Mouse (Mus musculus): ENCODE data around the gene Rpl5. TPM values are rescaled to one million over a fixed set of nuclear protein-coding genes. Genes with fewer than 3 reads are reported as not detected.

Rpl5 gene
- polyA plus RNA-seq, 1 experiment = 161 TPM

GRCm38 (mm10) chr5:107863971-107864370, 36.3 kb upstream of the Rpl5 start:
- TF ChIP-seq USF1 (IDR thresholded peaks at IDR 0.05; ENCODE audit: low read depth) (no peak), MYOD1 (IDR thresholded peaks at IDR 0.05; ENCODE audit: control insufficient read depth, insufficient read length, low read depth) (no peak), MAX (IDR thresholded peaks at IDR 0.05) (no peak), FOSL1 (IDR thresholded peaks at IDR 0.05; ENCODE audit: insufficient read depth, low read length, poor library complexity, severe bottlenecking) (no peak), MYOG (IDR thresholded peaks at IDR 0.05; ENCODE audit: control insufficient read depth, extremely low read depth, insufficient read length) (no peak), CTCF (IDR thresholded peaks at IDR 0.05; ENCODE audit: control insufficient read depth, insufficient read depth, insufficient read length) (no peak), CEBPB (IDR thresholded peaks at IDR 0.05; ENCODE audit: low read depth) (no peak)
- H3K79me3 ChIP-seq (ENCODE audit: low read depth) = peaks cover 78% of the 10 kb centered on the region
- no peaks in the 10 kb centered on the region for H3K27me3 ChIP-seq (ENCODE audit: control insufficient read depth, insufficient read depth, insufficient read length)
- H3ac ChIP-seq (ENCODE audit: control insufficient read depth, insufficient read length, low read depth) = no peak overlapping the region
- peaks cover 94% of the 10 kb centered on the region for H3K79me2 ChIP-seq (ENCODE audit: control insufficient read depth, insufficient read depth)
- no peaks in the 10 kb centered on the region for H3K36me3 ChIP-seq (ENCODE audit: control insufficient read depth, insufficient read depth)
- H3K4me3 ChIP-seq (ENCODE audit: insufficient read depth, poor library complexity, severe bottlenecking) = no peak overlapping the region

- peaks cover 61% of the 10 kb centered on the region for H3K79me3 ChIP-seq (ENCODE audit: low read depth)
- peaks cover 70% of the 10 kb centered on the region for H3K79me2 ChIP-seq (ENCODE audit: control insufficient read depth, insufficient read depth)
- H3ac ChIP-seq (ENCODE audit: control insufficient read depth, insufficient read length, low read depth) = no peak overlapping the region
- H3K36me3 ChIP-seq (ENCODE audit: control insufficient read depth, insufficient read depth) = no peaks in the 10 kb centered on the region
- H3K4me3 ChIP-seq (ENCODE audit: insufficient read depth, poor library complexity, severe bottlenecking) = no peak overlapping the region
- TF ChIP-seq MAX (IDR thresholded peaks at IDR 0.05) (no peak), MYOG (IDR thresholded peaks at IDR 0.05; ENCODE audit: control insufficient read depth, extremely low read depth, insufficient read length) (no peak), FOSL1 (IDR thresholded peaks at IDR 0.05; ENCODE audit: insufficient read depth, low read length, poor library complexity, severe bottlenecking) (no peak), CEBPB (IDR thresholded peaks at IDR 0.05; ENCODE audit: low read depth) (no peak), CTCF (IDR thresholded peaks at IDR 0.05; ENCODE audit: control insufficient read depth, insufficient read depth, insufficient read length) (no peak), USF1 (IDR thresholded peaks at IDR 0.05; ENCODE audit: low read depth) (no peak), MYOD1 (IDR thresholded peaks at IDR 0.05; ENCODE audit: control insufficient read depth, insufficient read length, low read depth) (no peak)
- no peaks in the 10 kb centered on the region for H3K27me3 ChIP-seq (ENCODE audit: control insufficient read depth, insufficient read depth, insufficient read length)
Observed at GRCm38 (mm10) chr5:107866127-107867126, 33.9 kb upstream of the Rpl5 start.

GRCm38 (mm10) chr5:107867970-107868904, 32.1 kb upstream of the Rpl5 start:
- Histone ChIP-seq H3K4me3 (ENCODE audit: insufficient read depth, poor library complexity, severe bottlenecking) (peak overlapping the region; percentile 57), H3K79me2 (ENCODE audit: control insufficient read depth, insufficient read depth) (peaks cover 52% of the 10 kb centered on the region), H3K36me3 (ENCODE audit: control insufficient read depth, insufficient read depth) (no peaks in the 10 kb centered on the region), H3ac (ENCODE audit: control insufficient read depth, insufficient read length, low read depth) (peak overlapping the region; percentile 82), H3K79me3 (ENCODE audit: low read depth) (peaks cover 44% of the 10 kb centered on the region), H3K27me3 (ENCODE audit: control insufficient read depth, insufficient read depth, insufficient read length) (no peaks in the 10 kb centered on the region)
- no peak for TF ChIP-seq USF1 (IDR thresholded peaks at IDR 0.05; ENCODE audit: low read depth)
- TF ChIP-seq FOSL1 (IDR thresholded peaks at IDR 0.05; ENCODE audit: insufficient read depth, low read length, poor library complexity, severe bottlenecking) = no peak
- TF ChIP-seq MYOD1 (IDR thresholded peaks at IDR 0.05; ENCODE audit: control insufficient read depth, insufficient read length, low read depth) = no peak
- TF ChIP-seq MYOG (IDR thresholded peaks at IDR 0.05; ENCODE audit: control insufficient read depth, extremely low read depth, insufficient read length) = no peak
- no peak for TF ChIP-seq MAX (IDR thresholded peaks at IDR 0.05)
- no peak for TF ChIP-seq CEBPB (IDR thresholded peaks at IDR 0.05; ENCODE audit: low read depth)
- no peak for TF ChIP-seq CTCF (IDR thresholded peaks at IDR 0.05; ENCODE audit: control insufficient read depth, insufficient read depth, insufficient read length)

- H3K79me2 ChIP-seq (ENCODE audit: control insufficient read depth, insufficient read depth) = peaks cover 44% of the 10 kb centered on the region
- TF ChIP-seq CTCF (IDR thresholded peaks at IDR 0.05; ENCODE audit: control insufficient read depth, insufficient read depth, insufficient read length) (no peak), MYOD1 (IDR thresholded peaks at IDR 0.05; ENCODE audit: control insufficient read depth, insufficient read length, low read depth) (no peak), CEBPB (IDR thresholded peaks at IDR 0.05; ENCODE audit: low read depth) (no peak), USF1 (IDR thresholded peaks at IDR 0.05; ENCODE audit: low read depth) (no peak), MAX (IDR thresholded peaks at IDR 0.05) (no peak), MYOG (IDR thresholded peaks at IDR 0.05; ENCODE audit: control insufficient read depth, extremely low read depth, insufficient read length) (no peak), FOSL1 (IDR thresholded peaks at IDR 0.05; ENCODE audit: insufficient read depth, low read length, poor library complexity, severe bottlenecking) (no peak)
- H3K36me3 ChIP-seq (ENCODE audit: control insufficient read depth, insufficient read depth) = no peaks in the 10 kb centered on the region
- H3ac ChIP-seq (ENCODE audit: control insufficient read depth, insufficient read length, low read depth) = peak overlapping the region; percentile 82
- H3K27me3 ChIP-seq (ENCODE audit: control insufficient read depth, insufficient read depth, insufficient read length) = no peaks in the 10 kb centered on the region
- H3K4me3 ChIP-seq (ENCODE audit: insufficient read depth, poor library complexity, severe bottlenecking) = peak overlapping the region; percentile 57
- H3K79me3 ChIP-seq (ENCODE audit: low read depth) = peaks cover 37% of the 10 kb centered on the region
Observed at GRCm38 (mm10) chr5:107868905-107869424, 31.3 kb upstream of the Rpl5 start.

- Histone ChIP-seq H3K79me3 (ENCODE audit: low read depth) (peaks cover 30% of the 10 kb centered on the region), H3K27me3 (ENCODE audit: control insufficient read depth, insufficient read depth, insufficient read length) (no peaks in the 10 kb centered on the region), H3K36me3 (ENCODE audit: control insufficient read depth, insufficient read depth) (no peaks in the 10 kb centered on the region), H3K4me3 (ENCODE audit: insufficient read depth, poor library complexity, severe bottlenecking) (no peak overlapping the region), H3K79me2 (ENCODE audit: control insufficient read depth, insufficient read depth) (peaks cover 37% of the 10 kb centered on the region), H3ac (ENCODE audit: control insufficient read depth, insufficient read length, low read depth) (no peak overlapping the region)
- TF ChIP-seq FOSL1 (IDR thresholded peaks at IDR 0.05; ENCODE audit: insufficient read depth, low read length, poor library complexity, severe bottlenecking) (no peak), MAX (IDR thresholded peaks at IDR 0.05) (no peak), CEBPB (IDR thresholded peaks at IDR 0.05; ENCODE audit: low read depth) (no peak), USF1 (IDR thresholded peaks at IDR 0.05; ENCODE audit: low read depth) (no peak), MYOD1 (IDR thresholded peaks at IDR 0.05; ENCODE audit: control insufficient read depth, insufficient read length, low read depth) (no peak), MYOG (IDR thresholded peaks at IDR 0.05; ENCODE audit: control insufficient read depth, extremely low read depth, insufficient read length) (no peak), CTCF (IDR thresholded peaks at IDR 0.05; ENCODE audit: control insufficient read depth, insufficient read depth, insufficient read length) (no peak)
Observed at GRCm38 (mm10) chr5:107869701-107870100, 30.6 kb upstream of the Rpl5 start.
